Mouse (Mus musculus) megakaryocyte, embryonic 14.5 days (primary cell): ENCODE measurements around the gene Bco1.

Source experiments
- FLI1 ChIP-seq: IDR thresholded peaks from 2 replicates; pipeline ENCODE4 v1.6.1; 2012; ENCODE audit warnings: low read length, inconsistent platforms, mixed read lengths
- GATA1 ChIP-seq: IDR thresholded peaks from 3 replicates; pipeline ENCODE4 v1.6.1; 2012; ENCODE audit warnings: mixed read lengths, low read length, inconsistent platforms, borderline replicate concordance

GRCm38 (mm10) chr8:117159031-117159430 is 63.4 kb downstream of the Bco1 start:
- TF ChIP-seq FLI1: no peak
- no peak for TF ChIP-seq GATA1
